Mouse (Mus musculus) megakaryocyte, embryonic 14.5 days (primary cell): ENCODE measurements at regions not wholly inside any gene's neighbourhood (a gene's known extent, or its start where the extent isn't known, plus 50 kb on each side); places are given as distances from the start of the nearest gene placed in this dataset.

Experiments
- FLI1 ChIP-seq: IDR thresholded peaks from 2 replicates; pipeline ENCODE4 v1.6.1; 2012; ENCODE audit warnings: low read length, inconsistent platforms, mixed read lengths
- GATA1 ChIP-seq: IDR thresholded peaks from 3 replicates; pipeline ENCODE4 v1.6.1; 2012; ENCODE audit warnings: mixed read lengths, low read length, inconsistent platforms, borderline replicate concordance

- TF ChIP-seq GATA1 = no peak
- TF ChIP-seq FLI1 = no peak
Observed at GRCm38 (mm10) chr4:105656071-105656655, 133.5 kb upstream of the Gm12728 start.
